Mouse (Mus musculus) frontal cortex, adult (tissue): ENCODE results near the gene Ifna5.
"Not testable (repeated sequence)": the region's sequence is repeated elsewhere in the genome, so short reads cannot be mapped to it uniquely, and the experiment has no call there.

Experiments
- ATAC-seq: cut with Nextera tagmentation; 2 replicates; pipeline ENCODE4 v1.9.2; 2017; ENCODE audit warnings: mild to moderate bottlenecking, moderate library complexity, mixed read lengths; ENCODE audit not compliant: low TSS enrichment

Gene Ifna5

DNA sequence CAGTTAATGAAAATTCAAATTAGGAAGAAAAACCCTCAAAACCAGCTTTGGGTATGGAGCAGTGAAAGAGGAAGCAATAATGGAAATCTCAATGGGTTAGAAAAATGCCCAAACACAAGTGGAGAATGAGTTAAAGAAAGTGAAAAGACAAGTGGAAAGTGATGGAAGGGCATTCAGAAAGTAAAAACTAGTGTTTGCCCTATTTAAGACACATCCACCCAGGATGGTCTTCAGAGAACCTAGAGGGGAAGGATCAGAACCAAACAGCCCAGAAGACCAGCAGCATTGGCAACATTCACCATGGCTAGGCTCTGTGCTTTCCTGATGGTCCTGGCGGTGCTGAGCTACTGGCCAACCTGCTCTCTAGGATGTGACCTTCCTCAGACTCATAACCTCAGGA is at the start of gene Ifna5:
Gene Ifna5 (plus strand): TSS at position 301 of the 400 bp plus-strand sequence.
- ATAC-seq: not testable (repeated sequence)

DNA sequence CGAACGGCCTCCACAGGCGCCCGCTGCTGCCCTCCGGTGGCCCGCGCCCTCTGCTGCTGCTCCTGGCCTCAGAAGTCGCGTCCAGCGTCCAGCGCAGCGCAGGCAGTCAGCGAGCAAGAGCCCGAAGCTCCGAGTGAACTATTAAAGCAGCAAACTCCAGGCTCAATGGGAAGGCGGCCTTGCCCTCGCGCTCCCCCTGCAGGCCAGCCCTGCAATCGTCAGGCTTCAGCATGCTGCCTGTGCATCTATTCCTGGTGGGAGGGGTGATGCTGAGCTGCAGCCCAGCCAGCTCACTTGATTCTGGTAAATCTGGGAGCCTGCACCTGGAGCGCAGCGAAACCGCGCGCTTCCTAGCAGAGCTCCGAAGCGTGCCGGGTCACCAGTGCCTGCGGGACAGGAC is 46.9 kb upstream of the Ifna5 start, which contains the start of gene Gm13277:
Gene Gm13277 (plus strand): TSS at position 231 of the 400 bp plus-strand sequence.
- ATAC-seq: not testable (repeated sequence)

DNA sequence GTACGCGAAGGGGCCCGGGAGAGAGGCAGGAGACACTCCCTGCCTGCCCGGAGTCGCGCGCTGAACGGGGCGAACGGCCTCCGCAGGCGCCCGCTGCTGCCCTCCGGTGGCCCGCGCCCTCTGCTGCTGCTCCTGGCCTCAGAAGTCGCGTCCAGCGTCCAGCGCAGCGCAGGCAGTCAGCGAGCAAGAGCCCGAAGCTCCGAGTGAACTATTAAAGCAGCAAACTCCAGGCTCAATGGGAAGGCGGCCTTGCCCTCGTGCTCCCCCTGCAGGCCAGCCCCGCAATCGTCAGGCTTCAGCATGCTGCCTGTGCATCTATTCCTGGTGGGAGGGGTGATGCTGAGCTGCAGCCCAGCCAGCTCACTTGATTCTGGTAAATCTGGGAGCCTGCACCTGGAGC is 44.1 kb upstream of the Ifna5 start, which contains the start of gene Gm13278:
Gene Gm13278 (plus strand): TSS at position 301 of the 400 bp plus-strand sequence.
- not testable (repeated sequence) for ATAC-seq

DNA sequence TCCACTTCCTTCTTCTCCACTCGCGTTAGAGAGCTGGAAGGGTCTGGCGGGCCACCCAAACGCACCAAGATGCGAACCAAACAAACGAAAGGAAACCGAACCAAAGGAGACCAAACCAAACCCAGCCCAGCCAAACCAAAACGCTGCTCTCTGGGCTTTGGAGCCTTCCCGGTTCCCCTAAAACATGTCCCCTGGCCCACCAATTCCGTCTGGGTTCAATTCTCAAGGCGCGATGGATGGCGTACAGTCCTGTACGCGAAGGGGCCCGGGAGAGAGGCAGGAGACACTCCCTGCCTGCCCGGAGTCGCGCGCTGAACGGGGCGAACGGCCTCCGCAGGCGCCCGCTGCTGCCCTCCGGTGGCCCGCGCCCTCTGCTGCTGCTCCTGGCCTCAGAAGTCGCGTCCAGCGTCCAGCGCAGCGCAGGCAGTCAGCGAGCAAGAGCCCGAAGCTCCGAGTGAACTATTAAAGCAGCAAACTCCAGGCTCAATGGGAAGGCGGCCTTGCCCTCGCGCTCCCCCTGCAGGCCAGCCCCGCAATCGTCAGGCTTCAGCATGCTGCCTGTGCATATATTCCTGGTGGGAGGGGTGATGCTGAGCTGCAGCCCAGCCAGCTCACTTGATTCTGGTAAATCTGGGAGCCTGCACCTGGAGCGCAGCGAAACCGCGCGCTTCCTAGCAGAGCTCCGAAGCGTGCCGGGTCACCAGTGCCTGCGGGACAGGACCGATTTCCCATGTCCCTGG is 41.2 kb upstream of the Ifna5 start, which contains the start of gene Gm13275:
Gene Gm13275 (plus strand): TSS at position 552 of the 740 bp plus-strand sequence.
- ATAC-seq: not testable (repeated sequence)

DNA sequence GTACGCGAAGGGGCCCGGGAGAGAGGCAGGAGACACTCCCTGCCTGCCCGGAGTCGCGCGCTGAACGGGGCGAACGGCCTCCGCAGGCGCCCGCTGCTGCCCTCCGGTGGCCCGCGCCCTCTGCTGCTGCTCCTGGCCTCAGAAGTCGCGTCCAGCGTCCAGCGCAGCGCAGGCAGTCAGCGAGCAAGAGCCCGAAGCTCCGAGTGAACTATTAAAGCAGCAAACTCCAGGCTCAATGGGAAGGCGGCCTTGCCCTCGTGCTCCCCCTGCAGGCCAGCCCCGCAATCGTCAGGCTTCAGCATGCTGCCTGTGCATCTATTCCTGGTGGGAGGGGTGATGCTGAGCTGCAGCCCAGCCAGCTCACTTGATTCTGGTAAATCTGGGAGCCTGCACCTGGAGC is 38.2 kb upstream of the Ifna5 start, which contains the start of gene Gm13279:
Gene Gm13279 (plus strand): TSS at position 301 of the 400 bp plus-strand sequence.
- ATAC-seq: not testable (repeated sequence)

DNA sequence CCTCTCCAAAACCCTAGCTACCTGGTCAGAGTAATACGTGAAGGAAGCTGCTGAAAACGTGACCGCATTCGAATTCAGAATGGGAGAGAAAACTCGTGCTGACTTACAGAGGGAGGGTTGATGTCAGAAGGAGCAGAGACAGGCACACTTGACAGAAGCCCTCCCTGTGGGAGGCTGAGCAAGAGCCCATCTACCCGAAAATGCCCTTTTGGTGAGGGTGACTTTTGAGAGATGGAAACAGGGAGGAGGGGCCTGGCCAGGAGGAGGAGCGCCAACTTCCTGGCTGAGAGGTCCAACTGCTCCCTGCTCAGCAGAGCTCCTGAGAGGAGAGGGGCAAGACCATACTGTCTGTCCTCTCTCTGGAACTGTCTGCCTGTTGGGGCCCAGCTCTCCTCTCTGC is 36.0 kb upstream of the Ifna5 start, which contains the start of gene Gm13285:
Gene Gm13285 (plus strand): TSS at position 301 of the 400 bp plus-strand sequence.
- not testable (repeated sequence) for ATAC-seq

DNA sequence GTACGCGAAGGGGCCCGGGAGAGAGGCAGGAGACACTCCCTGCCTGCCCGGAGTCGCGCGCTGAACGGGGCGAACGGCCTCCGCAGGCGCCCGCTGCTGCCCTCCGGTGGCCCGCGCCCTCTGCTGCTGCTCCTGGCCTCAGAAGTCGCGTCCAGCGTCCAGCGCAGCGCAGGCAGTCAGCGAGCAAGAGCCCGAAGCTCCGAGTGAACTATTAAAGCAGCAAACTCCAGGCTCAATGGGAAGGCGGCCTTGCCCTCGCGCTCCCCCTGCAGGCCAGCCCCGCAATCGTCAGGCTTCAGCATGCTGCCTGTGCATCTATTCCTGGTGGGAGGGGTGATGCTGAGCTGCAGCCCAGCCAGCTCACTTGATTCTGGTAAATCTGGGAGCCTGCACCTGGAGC is 32.4 kb upstream of the Ifna5 start, which contains the start of gene Gm13287:
Gene Gm13287 (plus strand): TSS at position 301 of the 400 bp plus-strand sequence.
- ATAC-seq: not testable (repeated sequence)

DNA sequence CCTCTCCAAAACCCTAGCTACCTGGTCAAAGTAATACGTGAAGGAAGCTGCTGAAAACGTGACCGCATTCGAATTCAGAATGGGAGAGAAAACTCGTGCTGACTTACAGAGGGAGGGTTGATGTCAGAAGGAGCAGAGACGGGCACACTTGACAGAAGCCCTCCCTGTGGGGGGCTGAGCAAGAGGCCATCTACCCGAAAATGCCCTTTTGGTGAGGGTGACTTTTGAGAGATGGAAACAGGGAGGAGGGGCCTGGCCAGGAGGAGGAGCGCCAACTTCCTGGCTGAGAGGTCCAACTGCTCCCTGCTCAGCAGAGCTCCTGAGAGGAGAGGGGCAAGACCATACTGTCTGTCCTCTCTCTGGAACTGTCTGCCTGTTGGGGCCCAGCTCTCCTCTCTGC is 30.1 kb upstream of the Ifna5 start, which contains the start of gene Gm13288:
Gene Gm13288 (plus strand): TSS at position 301 of the 400 bp plus-strand sequence.
- ATAC-seq: not testable (repeated sequence)

DNA sequence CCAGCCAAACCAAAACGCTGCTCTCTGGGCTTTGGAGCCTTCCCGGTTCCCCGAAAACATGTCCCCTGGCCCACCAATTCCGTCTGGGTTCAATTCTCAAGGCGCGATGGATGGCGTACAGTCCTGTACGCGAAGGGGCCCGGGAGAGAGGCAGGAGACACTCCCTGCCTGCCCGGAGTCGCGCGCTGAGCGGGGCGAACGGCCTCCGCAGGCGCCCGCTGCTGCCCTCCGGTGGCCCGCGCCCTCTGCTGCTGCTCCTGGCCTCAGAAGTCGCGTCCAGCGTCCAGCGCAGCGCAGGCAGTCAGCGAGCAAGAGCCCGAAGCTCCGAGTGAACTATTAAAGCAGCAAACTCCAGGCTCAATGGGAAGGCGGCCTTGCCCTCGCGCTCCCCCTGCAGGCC is 29.6 kb upstream of the Ifna5 start:
- ATAC-seq: not testable (repeated sequence)

DNA sequence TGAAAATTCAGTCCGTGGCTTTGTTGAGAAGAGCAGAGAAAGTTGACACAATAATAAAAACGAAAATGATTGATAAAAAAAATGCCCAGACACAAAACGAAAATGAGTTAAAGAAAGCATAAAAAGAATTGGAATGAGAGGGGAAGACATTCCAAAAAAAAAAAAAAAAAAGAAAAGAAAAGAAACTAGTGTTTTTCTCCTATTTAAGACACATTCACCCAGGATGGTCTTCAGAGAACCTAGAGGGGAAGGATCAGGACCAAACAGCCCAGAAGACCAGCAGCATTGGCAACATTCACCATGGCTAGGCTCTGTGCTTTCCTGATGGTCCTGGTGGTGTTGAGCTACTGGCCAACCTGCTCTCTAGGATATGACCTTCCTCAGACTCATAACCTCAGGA is 19.4 kb upstream of the Ifna5 start, which contains the start of gene Ifna7:
Gene Ifna7 (plus strand): TSS at position 301 of the 400 bp plus-strand sequence.
- ATAC-seq: no peak

DNA sequence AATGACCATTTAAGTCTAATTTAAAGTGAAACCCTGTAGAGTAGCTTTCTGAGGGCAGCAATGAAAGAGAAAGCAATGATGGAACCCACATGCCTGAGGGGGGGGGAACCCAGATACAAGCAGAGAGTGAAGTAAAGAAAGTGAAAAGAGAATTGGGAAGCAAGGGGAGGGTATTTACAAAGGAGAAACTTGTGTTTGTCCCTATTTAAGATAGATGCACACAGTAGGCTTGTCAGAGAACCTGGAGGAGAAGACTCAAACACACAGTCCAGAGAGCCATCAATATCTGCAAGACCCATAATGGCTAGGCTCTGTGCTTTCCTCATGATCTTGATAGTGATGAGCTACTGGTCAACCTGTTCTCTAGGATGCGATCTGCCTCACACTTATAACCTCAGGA is 15.7 kb upstream of the Ifna5 start, which contains the start of gene Ifna11:
Gene Ifna11 (plus strand): TSS at position 301 of the 400 bp plus-strand sequence.
- no peak for ATAC-seq

DNA sequence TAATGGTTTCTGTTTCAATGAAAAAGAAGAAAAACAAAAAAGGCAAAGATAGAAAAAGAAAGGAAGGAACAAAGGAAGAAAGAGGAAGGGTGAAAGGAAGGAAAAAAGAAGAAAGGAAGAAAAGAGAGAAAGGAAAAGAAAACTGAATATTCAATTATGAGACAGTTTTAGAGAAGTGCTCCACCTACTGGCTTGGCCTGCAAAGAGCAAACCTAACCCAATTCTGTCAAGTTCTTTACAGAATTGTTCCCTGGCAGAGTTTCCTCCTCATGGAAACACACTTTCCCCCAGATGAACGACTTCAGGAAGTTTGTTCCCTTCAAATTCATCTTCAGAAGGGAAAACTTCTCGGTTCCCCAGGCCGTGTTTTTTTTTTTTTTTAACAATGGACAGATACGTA is 12.3 kb upstream of the Ifna5 start:
- ATAC-seq: peak; percentile 77

DNA sequence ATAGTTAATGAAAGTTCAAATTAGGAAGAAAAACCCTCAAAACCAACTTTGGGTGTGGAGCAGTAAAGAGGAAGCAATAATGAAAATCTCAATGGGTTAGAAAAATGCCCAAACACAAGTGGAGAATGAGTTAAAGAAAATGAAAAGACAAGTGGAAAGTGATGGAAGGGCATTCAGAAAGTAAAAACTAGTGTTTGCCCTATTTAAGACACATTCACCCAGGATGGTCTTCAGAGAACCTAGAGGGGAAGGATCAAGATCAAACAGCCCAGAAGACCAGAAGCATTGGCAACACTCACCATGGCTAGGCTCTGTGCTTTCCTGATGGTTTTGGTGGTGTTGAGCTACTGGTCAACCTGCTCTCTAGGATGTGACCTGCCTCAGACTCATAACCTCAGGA is 8.2 kb upstream of the Ifna5 start, which contains the start of gene Ifna6:
Gene Ifna6 (plus strand): TSS at position 301 of the 400 bp plus-strand sequence.
- not testable (repeated sequence) for ATAC-seq

DNA sequence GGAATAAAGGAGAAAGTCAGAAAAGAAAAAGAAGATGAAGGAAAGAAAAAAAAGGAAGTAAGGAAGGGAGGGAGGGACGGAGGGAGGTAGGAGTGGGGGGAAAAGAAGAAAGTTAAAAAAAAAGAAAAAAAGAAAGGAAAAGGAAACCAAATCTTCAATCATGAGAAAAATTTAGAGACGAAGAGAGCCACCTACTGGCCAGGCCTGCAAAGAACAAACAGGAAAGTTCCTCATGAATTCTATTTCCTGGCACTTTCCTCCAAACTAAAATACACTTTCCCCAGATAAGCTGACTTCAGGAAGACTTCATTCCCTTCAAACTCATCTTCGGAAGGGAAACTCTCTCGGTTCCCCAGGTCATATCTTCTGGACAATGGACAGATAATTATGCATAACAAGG is 4.8 kb upstream of the Ifna5 start:
- peak; percentile 67; the same call in 1 of the 2 replicates for ATAC-seq

DNA sequence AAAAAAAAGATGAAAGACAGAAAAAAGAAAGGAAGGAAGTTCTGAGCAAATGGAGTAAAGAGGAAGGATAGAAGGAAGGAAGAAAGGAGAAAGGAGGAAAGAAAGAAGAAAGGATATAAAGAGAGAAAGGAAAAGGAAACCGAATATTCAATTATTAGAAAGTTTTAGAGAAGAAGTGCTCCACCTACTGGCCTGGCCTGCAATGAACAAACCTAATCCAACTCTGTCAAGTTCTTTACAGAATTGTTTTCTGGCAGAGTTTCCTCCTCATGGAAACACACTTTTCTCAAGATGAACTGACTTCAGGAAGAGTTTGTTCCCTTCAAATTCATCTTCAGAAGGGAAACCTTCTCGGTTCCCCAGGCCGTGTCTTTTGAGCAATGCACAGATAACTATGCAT is 3.5 kb downstream of the Ifna5 start:
- ATAC-seq: peak; percentile 57; the same call in 1 of the 2 replicates

DNA sequence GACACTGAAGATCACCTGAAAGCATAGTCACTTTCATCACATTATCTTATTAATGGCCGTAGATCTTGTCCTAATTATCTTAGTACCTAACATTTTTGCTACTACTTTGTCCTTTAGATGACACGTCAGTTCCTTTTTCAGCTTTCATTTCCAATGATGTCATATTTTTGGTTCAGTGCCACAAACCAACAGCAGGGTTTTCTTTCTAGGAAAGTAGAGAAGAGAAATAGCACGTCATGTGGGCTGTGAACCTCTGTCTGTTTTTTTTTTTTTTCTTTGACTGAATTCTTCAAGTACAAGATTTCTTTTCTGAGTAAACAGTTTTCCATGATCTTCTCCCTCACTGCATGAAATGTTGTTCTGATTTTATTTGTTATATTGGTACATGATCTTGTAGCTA is 4.7 kb downstream of the Ifna5 start:
- no peak for ATAC-seq

DNA sequence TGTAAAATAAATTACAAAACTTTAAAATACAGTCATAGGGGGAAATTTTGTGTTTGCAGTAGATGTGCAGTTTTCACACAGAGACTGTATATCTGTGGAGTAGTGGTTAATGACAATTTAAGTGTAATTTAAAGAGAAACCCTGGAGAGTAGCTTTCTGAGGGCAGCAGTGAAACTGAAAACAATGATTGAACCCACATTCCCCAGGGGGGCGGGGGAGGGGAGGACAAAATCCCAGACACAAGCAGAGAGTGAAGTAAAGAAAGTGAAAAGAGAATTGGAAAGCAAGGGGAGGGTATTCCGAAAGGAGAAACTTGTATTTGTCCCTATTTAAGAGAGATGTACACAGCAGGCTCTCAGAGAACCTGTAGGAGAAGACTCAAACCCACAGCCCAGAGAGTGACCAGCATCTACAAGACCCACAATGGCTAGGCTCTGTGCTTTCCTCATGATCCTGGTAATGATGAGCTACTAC is 6.2 kb downstream of the Ifna5 start, which contains the start of gene Ifna4:
Gene Ifna4 (plus strand): TSS at position 424 of the 474 bp plus-strand sequence.
- ATAC-seq: no peak

DNA sequence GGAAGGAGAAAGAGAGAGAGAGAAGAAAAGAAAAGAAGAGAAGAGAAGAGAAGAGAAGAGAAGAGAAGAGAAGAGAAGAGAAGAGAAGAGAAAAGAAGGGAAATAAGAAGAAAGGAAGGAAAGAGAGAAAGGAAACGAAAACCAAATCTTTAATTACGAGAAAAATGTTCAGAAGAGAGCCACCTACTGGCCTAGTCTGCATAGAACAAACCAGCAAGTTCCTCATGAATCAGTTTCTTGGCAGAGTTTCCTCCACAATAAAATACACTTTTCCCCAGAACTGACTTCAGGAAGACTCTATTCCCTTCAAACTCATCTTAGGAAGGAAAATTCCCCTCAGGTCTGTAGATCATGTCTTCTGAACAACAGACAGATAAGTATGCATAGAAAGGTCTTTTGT is 10.0 kb downstream of the Ifna5 start:
- ATAC-seq: peak; percentile 62

DNA sequence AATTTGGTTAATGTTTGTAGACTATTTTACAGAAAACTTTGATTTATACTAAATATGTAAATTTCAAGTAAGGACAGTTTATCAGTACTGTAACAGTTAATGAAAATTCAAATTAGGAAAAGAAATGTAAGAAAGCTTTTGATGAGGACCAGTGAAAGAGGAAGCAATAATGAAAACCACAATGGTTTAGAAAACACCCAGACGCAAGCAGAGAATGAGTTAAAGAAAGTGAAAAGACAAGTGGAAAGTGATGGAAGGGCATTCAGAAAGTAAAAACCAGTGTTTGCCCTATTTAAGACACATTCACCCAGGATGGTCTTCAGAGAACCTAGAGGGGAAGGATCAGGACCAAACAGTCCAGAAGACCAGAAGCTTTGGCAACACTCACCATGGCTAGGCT is 14.4 kb downstream of the Ifna5 start, which contains the start of gene Ifna1:
Gene Ifna1 (plus strand): TSS at position 390 of the 400 bp plus-strand sequence.
- ATAC-seq: no peak

DNA sequence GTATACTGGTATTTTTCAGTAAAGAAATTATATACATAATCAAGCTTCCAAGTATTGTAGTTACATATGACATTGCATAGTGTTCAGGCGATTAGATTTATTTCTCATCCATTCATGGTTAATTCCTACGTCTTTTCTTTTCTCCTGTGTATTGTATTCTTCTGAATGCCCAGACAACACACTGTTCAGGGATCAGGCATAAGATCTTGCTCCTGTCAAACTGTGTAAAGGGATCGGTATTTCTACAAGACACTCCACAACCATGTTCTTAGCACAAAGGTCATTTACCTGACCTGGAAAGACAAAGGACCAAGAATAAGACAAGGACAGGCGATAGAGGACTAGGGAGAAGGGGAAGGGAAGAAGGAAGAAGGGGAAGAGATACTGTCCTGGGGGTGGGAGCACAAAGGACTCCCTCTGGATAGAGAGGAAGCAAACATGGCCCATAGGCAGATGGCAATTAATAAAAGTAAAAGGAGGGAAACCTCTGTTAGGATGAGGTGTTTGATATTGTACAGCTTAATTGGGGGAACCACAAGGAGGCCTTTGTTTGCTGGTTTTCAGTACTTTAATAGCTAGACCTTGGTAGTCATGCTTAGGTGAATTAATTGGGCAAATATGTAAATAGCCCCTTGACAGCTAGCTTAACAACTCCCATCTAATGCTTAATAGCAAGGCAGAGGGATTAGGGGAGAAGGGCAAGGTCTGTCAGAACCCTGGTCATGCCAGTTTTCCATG is 15.9 kb downstream of the Ifna5 start:
- ATAC-seq: no peak

DNA sequence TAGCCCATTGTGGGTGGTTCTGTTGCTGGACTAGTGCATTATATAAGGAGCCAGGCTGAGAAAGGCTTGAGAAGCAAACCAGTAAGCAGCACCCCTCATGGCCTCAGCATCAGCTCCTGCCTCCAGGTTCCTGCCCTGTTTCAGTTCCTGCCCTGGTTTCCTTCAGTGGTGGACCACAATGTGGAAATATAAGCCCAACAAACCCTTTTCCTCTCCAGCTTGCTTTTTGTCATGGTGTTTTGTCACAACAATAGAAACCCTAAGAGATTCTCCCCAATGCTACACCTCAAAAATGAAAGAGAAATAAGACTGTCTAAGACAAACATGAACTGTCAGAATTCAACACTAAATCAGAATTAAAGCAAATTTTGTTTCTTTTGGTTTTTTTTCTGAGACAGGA is 23.9 kb downstream of the Ifna5 start:
- ATAC-seq: no peak

DNA sequence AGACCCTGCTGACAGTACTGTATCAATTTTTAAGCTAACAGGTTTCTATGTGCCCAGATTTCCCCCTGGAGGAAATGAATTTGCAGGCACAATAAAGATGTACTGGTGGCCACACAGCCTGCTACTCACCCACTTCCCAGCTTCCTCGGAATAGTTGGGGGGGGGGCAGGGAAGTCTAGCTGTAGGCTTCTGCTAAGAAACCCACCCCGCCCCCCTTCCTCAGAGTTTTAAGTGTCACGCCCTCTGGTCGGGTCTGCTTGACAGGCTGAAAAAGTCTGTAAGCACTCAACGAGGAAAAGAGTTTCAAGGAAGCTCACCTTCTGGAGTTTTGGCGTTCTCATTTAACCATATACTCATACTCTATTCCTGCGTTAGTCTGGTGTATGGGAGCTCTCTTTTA is 28.0 kb downstream of the Ifna5 start:
- no peak for ATAC-seq
